Mouse (Mus musculus) midbrain, embryonic 15.5 days (tissue): Measurements from ENCODE around the gene Naa40. TPM values are rescaled to one million over a fixed set of nuclear protein-coding genes. Genes with fewer than 3 reads are reported as not detected.
A peak's percentile ranks its signal among the peaks of the same experiment; 100 is the strongest.

Experiments
- ATAC-seq: fragments of 200-750 bp; cut with Nextera tagmentation; replicated peaks from 2 replicates; pipeline ENCODE4 v1.8.0; 2017; ENCODE audit warnings: moderate TSS enrichment
- H3K27ac ChIP-seq: fragments of 300-500 bp; sonication (generic); 2 replicates; pipeline ENCODE4 v1.5.1; 2015; ENCODE audit warnings: mild to moderate bottlenecking, inconsistent platforms
- H3K27me3 ChIP-seq: fragments of 300-500 bp; sonication (generic); replicated peaks from 2 replicates; pipeline ENCODE4 v1.6.1; 2015; ENCODE audit warnings: inconsistent platforms
- H3K36me3 ChIP-seq: fragments of 300-500 bp; sonication (generic); replicated peaks from 2 replicates; pipeline ENCODE4 v1.6.1; 2015; ENCODE audit warnings: inconsistent platforms
- H3K4me1 ChIP-seq: fragments of 300-500 bp; sonication (generic); 2 replicates; pipeline ENCODE4 v1.6.1; 2015; ENCODE audit warnings: inconsistent platforms
- H3K4me2 ChIP-seq: fragments of 300-500 bp; sonication (generic); 2 replicates; pipeline ENCODE4 v1.6.1; 2015; ENCODE audit warnings: inconsistent platforms, mild to moderate bottlenecking, moderate library complexity
- H3K4me3 ChIP-seq: fragments of 300-500 bp; sonication (generic); 2 replicates; pipeline ENCODE4 v1.5.1; 2015; ENCODE audit warnings: mild to moderate bottlenecking, inconsistent platforms
- H3K9ac ChIP-seq: fragments of 300-500 bp; sonication (generic); 2 replicates; pipeline ENCODE4 v1.6.1; 2015; ENCODE audit warnings: mild to moderate bottlenecking, inconsistent platforms
- H3K9me3 ChIP-seq: fragments of 300-500 bp; sonication (generic); 2 replicates; pipeline ENCODE4 v1.6.1; 2016; ENCODE audit warnings: inconsistent platforms
- WGBS: fragments of 180-500 bp; shearing (Covaris S2); methylation state at CpG from one replicate; pipeline ENCODE4 v1.1.7; 2015; ENCODE audit warnings: mixed read lengths; 5-methylcytosine and 5-hydroxymethylcytosine counted together
- polyA plus RNA-seq: library from polyadenylated mRNA; unstranded; fragments of >200 nt; fragmentation: Nextera tagmentation; extraction: Ambion mirVana; gene quantifications from 2 replicates; pipeline ENCODE4 v1.2.1, GENCODE M21; 2015

Gene Naa40
- polyA plus RNA-seq, 1 experiment from 2014 or later: 75.1 TPM

DNA sequence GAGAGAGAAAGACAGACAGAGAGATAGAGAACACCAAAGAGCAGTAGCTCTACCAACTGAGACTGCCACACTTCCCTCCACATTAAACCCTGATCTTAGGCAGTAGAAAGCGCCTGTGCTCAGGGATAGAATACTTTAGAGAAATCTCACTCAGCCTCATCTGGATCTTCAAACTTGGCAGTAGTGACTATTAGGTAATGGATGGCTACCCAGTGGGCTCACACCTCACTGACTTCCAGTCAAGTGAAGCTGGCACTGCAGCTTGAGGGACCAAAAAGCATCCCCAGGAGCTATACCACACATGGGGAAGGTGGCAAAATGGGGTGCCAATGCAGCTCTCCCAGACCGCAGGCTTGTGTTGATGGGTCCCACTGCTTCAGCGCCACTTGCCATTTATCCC is 16.7 kb downstream of the Naa40 start:
- Histone ChIP-seq H3K9me3 (no peaks in the 10 kb centered on the region), H3K4me2 (no peak overlapping the region), H3K9ac (no peak overlapping the region), H3K27ac (no peak overlapping the region), H3K36me3 (peaks cover 20% of the 10 kb centered on the region), H3K27me3 (no peaks in the 10 kb centered on the region), H3K4me3 (no peak overlapping the region), H3K4me1 (no peaks in the 10 kb centered on the region)
- WGBS: 93% methylated on average over 3 of the region's 3 CpGs
- ATAC-seq: no peak

DNA sequence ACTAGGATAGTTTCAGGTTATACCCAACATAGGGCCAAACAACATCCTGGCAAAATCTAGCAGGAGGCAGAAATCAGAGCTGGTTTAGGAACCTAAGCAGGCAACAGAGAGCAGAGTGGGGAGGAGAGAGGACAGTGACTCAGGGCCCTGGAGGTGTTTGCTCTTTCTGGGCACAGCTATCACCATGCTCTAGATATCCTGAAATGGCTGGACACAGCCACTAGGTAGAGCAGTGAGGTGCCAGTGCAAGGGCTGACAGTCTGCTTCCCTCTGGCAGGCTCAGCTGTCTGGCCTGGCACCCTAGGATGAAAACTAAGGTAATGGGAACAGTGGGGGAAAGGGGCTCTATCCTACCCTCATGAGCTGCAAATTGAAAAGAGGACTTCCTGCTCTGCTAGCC is 17.5 kb downstream of the Naa40 start:
- no peak for ATAC-seq

GRCm38 (mm10) chr19:7222196-7222595 is 18.8 kb downstream of the Naa40 start:
- H3K4me2 ChIP-seq: no peak overlapping the region
- WGBS: 87% methylated on average over 6 of the region's 6 CpGs

More for the DNA sequence above, 17.5 kb downstream of the Naa40 start:
- no peak overlapping the region for H3K9ac ChIP-seq
- no peaks in the 10 kb centered on the region for H3K9me3 ChIP-seq
- H3K4me3 ChIP-seq: no peak overlapping the region
- H3K4me1 ChIP-seq: no peaks in the 10 kb centered on the region
- H3K27ac ChIP-seq: no peak overlapping the region
- no peak overlapping the region for H3K4me2 ChIP-seq
- H3K36me3 ChIP-seq: peaks cover 16% of the 10 kb centered on the region; the same call in 1 of the 2 replicates
- H3K27me3 ChIP-seq: no peaks in the 10 kb centered on the region

GRCm38 (mm10) chr19:7218753-7219152 is 22.2 kb downstream of the Naa40 start:
- no peak overlapping the region for H3K4me2 ChIP-seq
- 96% methylated on average over 5 of the region's 5 CpGs for WGBS
- no peak for ATAC-seq

More at GRCm38 (mm10) chr19:7222196-7222595, 18.8 kb downstream of the Naa40 start:
- no peak overlapping the region for H3K9ac ChIP-seq
- H3K9me3 ChIP-seq: no peaks in the 10 kb centered on the region
- no peak overlapping the region for H3K4me3 ChIP-seq
- peaks cover 4% of the 10 kb centered on the region; the same call in 1 of the 2 replicates for H3K36me3 ChIP-seq
- H3K27me3 ChIP-seq: no peaks in the 10 kb centered on the region
- H3K4me1 ChIP-seq: peaks cover 7% of the 10 kb centered on the region
- no peak overlapping the region for H3K27ac ChIP-seq
- ATAC-seq: no peak

GRCm38 (mm10) chr19:7217926-7218267 is 23.1 kb downstream of the Naa40 start:
- peak overlapping the region; percentile 59 for H3K4me2 ChIP-seq
- peaks cover 35% of the 10 kb centered on the region for H3K4me1 ChIP-seq
- no peak overlapping the region for H3K9ac ChIP-seq
- peaks cover 15% of the 10 kb centered on the region; the same call in 1 of the 2 replicates for H3K36me3 ChIP-seq
- WGBS: 11% methylated on average over 6 of the region's 6 CpGs
- no peaks in the 10 kb centered on the region for H3K27me3 ChIP-seq
- no peaks in the 10 kb centered on the region for H3K9me3 ChIP-seq
- no peak for ATAC-seq
- 0 out of 2 replicates have a peak overlapping the region, but pooled peaks have one; percentile 40 for H3K27ac ChIP-seq
- peak overlapping the region; percentile 93 for H3K4me3 ChIP-seq

More at GRCm38 (mm10) chr19:7218753-7219152, 22.2 kb downstream of the Naa40 start:
- H3K4me1 ChIP-seq: peaks cover 35% of the 10 kb centered on the region
- H3K27me3 ChIP-seq: no peaks in the 10 kb centered on the region
- H3K9ac ChIP-seq: no peak overlapping the region
- peaks cover 15% of the 10 kb centered on the region; the same call in 1 of the 2 replicates for H3K36me3 ChIP-seq
- H3K9me3 ChIP-seq: no peaks in the 10 kb centered on the region
- no peak overlapping the region for H3K4me3 ChIP-seq
- no peak overlapping the region for H3K27ac ChIP-seq

- Histone ChIP-seq H3K27me3 (no peaks in the 10 kb centered on the region), H3K27ac (peak within 1 kb of the TSS; percentile 90), H3K4me1 (peaks cover 35% of the 10 kb centered on the region), H3K36me3 (peaks cover 15% of the 10 kb centered on the region; the same call in 1 of the 2 replicates), H3K9me3 (no peaks in the 10 kb centered on the region), H3K4me2 (peak within 1 kb of the TSS; percentile 59), H3K9ac (peak within 1 kb of the TSS; percentile 85), H3K4me3 (peak within 1 kb of the TSS; percentile 93)
- WGBS: under 1% methylated on average over 50 of the region's 50 CpGs
- peak; percentile 97 for ATAC-seq
Measured at GRCm38 (mm10) chr19:7217162-7217925, 23.6 kb downstream of the Naa40 start, which contains the start of gene Cox8a. Gene Cox8a, minus strand, starts transcription at chr19:7217616.

- no peak overlapping the region for H3K4me3 ChIP-seq
- H3K4me1 ChIP-seq: peaks cover 35% of the 10 kb centered on the region
- H3K4me2 ChIP-seq: no peak overlapping the region
- H3K27me3 ChIP-seq: no peaks in the 10 kb centered on the region
- H3K9me3 ChIP-seq: no peaks in the 10 kb centered on the region
- ATAC-seq: no peak
- WGBS: 90% methylated on average over 5 of the region's 5 CpGs
- peaks cover 15% of the 10 kb centered on the region; the same call in 1 of the 2 replicates for H3K36me3 ChIP-seq
- H3K27ac ChIP-seq: no peak overlapping the region
- no peak overlapping the region for H3K9ac ChIP-seq
Measured at GRCm38 (mm10) chr19:7214484-7214883, 26.5 kb downstream of the Naa40 start.

- Histone ChIP-seq H3K36me3 (peaks cover 15% of the 10 kb centered on the region; the same call in 1 of the 2 replicates), H3K9me3 (no peaks in the 10 kb centered on the region), H3K27ac (no peak overlapping the region), H3K9ac (no peak overlapping the region), H3K4me3 (no peak overlapping the region), H3K27me3 (no peaks in the 10 kb centered on the region), H3K4me1 (peaks cover 31% of the 10 kb centered on the region), H3K4me2 (no peak overlapping the region)
- no peak for ATAC-seq
- 96% methylated on average over 3 of the region's 3 CpGs for WGBS
Measured at GRCm38 (mm10) chr19:7213010-7213409, 28.0 kb downstream of the Naa40 start.

- no peaks in the 10 kb centered on the region for H3K9me3 ChIP-seq
- H3K36me3 ChIP-seq: peaks cover 15% of the 10 kb centered on the region; the same call in 1 of the 2 replicates
- H3K4me1 ChIP-seq: peaks cover 28% of the 10 kb centered on the region
- WGBS: 86% methylated on average over 1 of the region's 1 CpGs
- no peak for ATAC-seq
- H3K4me2 ChIP-seq: no peak overlapping the region
- no peak overlapping the region for H3K4me3 ChIP-seq
- H3K27ac ChIP-seq: no peak overlapping the region
- H3K9ac ChIP-seq: no peak overlapping the region
- H3K27me3 ChIP-seq: no peaks in the 10 kb centered on the region
Measured at GRCm38 (mm10) chr19:7212216-7212615, 28.8 kb downstream of the Naa40 start.

DNA sequence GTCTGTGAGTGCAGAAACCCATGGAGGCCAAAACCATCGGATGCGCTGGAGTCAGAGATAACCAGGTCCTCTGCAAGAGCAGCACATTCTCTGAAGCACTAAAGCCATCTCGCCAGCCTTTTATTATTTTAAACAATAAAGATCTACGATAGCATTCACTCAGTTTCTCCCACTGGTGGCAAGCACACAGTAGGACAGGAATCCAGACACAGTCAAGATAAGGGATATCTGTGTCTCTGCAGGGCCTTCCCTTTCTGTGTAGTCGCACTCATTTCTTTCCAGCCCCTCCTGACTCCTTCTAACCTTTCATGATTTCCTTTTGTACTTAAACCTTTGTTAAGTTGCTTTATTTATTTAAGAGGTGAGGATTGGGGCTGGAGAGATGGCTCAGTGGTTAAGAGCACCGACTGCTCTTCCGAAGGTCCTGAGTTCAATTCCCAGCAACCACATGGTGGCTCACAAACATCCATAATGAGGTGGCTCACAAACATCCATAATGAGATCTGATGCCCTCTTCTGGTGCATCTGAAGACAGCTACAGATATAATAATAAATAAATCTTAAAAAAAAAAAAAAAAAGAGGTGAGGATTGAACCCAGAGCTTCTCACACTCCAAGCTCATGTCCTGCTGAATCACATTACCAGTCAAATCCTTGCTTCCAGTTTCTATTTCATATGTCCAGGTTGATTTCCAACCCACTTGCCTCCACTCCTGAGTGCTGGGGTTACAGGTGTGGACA is 30.9 kb downstream of the Naa40 start:
- Histone ChIP-seq H3K27ac (no peak overlapping the region), H3K4me2 (no peak overlapping the region), H3K4me3 (no peak overlapping the region), H3K9me3 (no peaks in the 10 kb centered on the region), H3K27me3 (no peaks in the 10 kb centered on the region), H3K9ac (no peak overlapping the region), H3K36me3 (peaks cover 11% of the 10 kb centered on the region; the same call in 1 of the 2 replicates), H3K4me1 (peaks cover 22% of the 10 kb centered on the region)
- 88% methylated on average over 7 of the region's 7 CpGs for whole genome bisulfite sequencing
- no peak for ATAC-seq

- WGBS: under 1% methylated on average over 69 of the region's 79 CpGs
- Histone ChIP-seq H3K4me1 (peaks cover 28% of the 10 kb centered on the region), H3K4me3 (peak within 1 kb of the TSS; percentile 64), H3K9ac (peak within 1 kb of the TSS; percentile 69), H3K27ac (peak within 1 kb of the TSS; percentile 95), H3K36me3 (peaks cover 5% of the 10 kb centered on the region), H3K4me2 (peak within 1 kb of the TSS; percentile 74), H3K27me3 (no peaks in the 10 kb centered on the region), H3K9me3 (no peaks in the 10 kb centered on the region)
- peak; percentile 97 for ATAC-seq
Measured at GRCm38 (mm10) chr19:7205753-7206736, 34.9 kb downstream of the Naa40 start, which contains the start of gene Otub1. Gene Otub1, minus strand, starts transcription at chr19:7206316.
